Mouse (Mus musculus): ENCODE data around the gene BC017158. TPM values are rescaled to one million over a fixed set of nuclear protein-coding genes. Genes with fewer than 3 reads are reported as not detected.

The BC017158 gene
- polyA plus RNA-seq, 1 experiment, result 32.6 TPM

DNA sequence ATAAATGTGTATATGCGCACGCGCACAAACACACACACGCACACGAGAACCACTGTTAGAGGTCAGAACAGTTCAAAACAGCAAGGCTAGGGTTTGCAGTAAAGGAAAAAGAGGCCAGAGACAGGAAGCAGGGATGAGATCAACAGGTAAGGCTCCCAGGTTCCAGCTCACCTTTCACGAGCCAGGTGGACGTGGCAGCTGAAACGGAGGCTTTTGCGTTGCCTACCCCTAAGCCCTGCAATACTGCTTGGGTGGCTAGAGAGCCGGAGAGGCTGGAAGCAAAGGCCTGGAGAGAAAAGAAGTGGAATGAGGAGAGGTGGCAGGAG, 716 bp downstream of the BC017158 start:
- no peak overlapping the region; the same call in 1 of the 2 replicates for H3K27ac ChIP-seq (ENCODE audit: insufficient read depth, low read length)
- no peak for DNase-seq (ENCODE audit: low read depth in 1 of 2, low spot score in 2 of 2)
- WGBS, result 35% methylated on average over 10 of the region's 10 CpGs

DNA sequence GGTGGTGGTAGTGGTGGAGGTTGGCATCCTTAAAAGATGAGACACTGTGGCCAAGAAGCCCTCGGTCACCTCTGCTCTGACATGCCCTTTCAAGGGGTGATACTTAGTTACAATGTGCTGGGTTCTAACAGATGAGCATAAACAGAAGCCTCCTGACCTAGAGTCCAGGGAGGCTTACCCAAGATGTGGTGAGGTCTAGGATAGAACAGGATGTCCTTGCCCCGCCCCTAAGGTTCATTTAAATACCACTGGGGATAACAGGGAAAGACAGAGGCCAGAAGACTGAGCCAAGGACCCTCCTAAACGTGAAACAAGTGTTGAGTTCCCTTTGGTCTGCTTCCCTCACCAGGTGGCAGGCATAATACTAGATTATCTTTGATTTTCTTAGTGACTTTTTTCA, 1.5 kb downstream of the BC017158 start:
- Histone ChIP-seq H3K27ac (ENCODE audit: insufficient read depth, low read length) (no peak overlapping the region), H3K36me3 (ENCODE audit: control insufficient read depth, insufficient read depth, low read length) (no peaks in the 10 kb centered on the region), H3K4me1 (ENCODE audit: control insufficient read depth, insufficient read depth, insufficient read length) (peaks cover 5% of the 10 kb centered on the region; the same call in 1 of the 2 replicates), H3K27me3 (ENCODE audit: control insufficient read depth, insufficient read depth, low read length) (no peaks in the 10 kb centered on the region), H3K4me3 (ENCODE audit: extremely low read depth, insufficient read depth, insufficient read length) (no peak overlapping the region)
- no peak for DNase-seq (ENCODE audit: low read depth in 1 of 2, low spot score in 2 of 2)
- no peak for TF ChIP-seq CTCF (IDR thresholded peaks at IDR 0.05; ENCODE audit: extremely low read depth, insufficient read depth, insufficient read length, insufficient replicate concordance)
- 49% methylated on average over 3 of the region's 3 CpGs for WGBS

More for the DNA sequence above, 716 bp downstream of the BC017158 start:
- H3K27me3 ChIP-seq (ENCODE audit: control insufficient read depth, insufficient read depth, low read length), result no peaks in the 10 kb centered on the region; the same call in 1 of the 2 replicates
- H3K4me1 ChIP-seq (ENCODE audit: control insufficient read depth, insufficient read depth, insufficient read length), result peaks cover 5% of the 10 kb centered on the region; the same call in 1 of the 2 replicates
- H3K36me3 ChIP-seq (ENCODE audit: control insufficient read depth, insufficient read depth, low read length), result no peaks in the 10 kb centered on the region
- TF ChIP-seq POLR2A (IDR thresholded peaks at IDR 0.05; ENCODE audit: low read depth, low read length) (no peak), CTCF (IDR thresholded peaks at IDR 0.05; ENCODE audit: extremely low read depth, insufficient read depth, insufficient read length, insufficient replicate concordance) (no peak)
- H3K4me3 ChIP-seq (ENCODE audit: extremely low read depth, insufficient read depth, insufficient read length), result peak overlapping the region; percentile 86

DNA sequence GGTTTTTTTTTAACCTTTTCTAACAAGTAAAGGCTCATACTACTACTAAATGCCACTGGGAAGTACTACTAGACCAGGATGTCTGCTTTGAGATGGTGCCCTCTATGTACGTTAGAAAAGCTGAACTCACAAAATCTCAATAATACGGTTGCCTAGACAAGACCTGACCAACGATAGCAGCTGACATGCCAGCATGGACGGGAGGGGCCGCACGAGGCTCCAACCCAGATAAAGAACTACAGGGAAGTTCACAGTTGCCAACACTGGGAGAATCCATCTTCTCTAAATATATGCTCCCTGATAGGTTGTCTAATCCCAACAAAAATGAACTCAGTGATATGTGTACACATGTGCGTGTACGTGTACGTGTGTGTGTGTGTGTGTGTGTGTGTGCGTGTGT, 3.2 kb downstream of the BC017158 start:
- TF ChIP-seq POLR2A (IDR thresholded peaks at IDR 0.05; ENCODE audit: low read depth, low read length) (no peak), CTCF (IDR thresholded peaks at IDR 0.05; ENCODE audit: extremely low read depth, insufficient read depth, insufficient read length, insufficient replicate concordance) (no peak)
- no peak for DNase-seq (ENCODE audit: low read depth in 1 of 2, low spot score in 2 of 2)
- 92% methylated on average over 10 of the region's 10 CpGs for WGBS
- Histone ChIP-seq H3K27me3 (ENCODE audit: control insufficient read depth, insufficient read depth, low read length) (no peaks in the 10 kb centered on the region), H3K36me3 (ENCODE audit: control insufficient read depth, insufficient read depth, low read length) (no peaks in the 10 kb centered on the region), H3K4me1 (ENCODE audit: control insufficient read depth, insufficient read depth, insufficient read length) (peaks cover 5% of the 10 kb centered on the region; the same call in 1 of the 2 replicates), H3K27ac (ENCODE audit: insufficient read depth, low read length) (no peak overlapping the region), H3K4me3 (ENCODE audit: extremely low read depth, insufficient read depth, insufficient read length) (no peak overlapping the region)

DNA sequence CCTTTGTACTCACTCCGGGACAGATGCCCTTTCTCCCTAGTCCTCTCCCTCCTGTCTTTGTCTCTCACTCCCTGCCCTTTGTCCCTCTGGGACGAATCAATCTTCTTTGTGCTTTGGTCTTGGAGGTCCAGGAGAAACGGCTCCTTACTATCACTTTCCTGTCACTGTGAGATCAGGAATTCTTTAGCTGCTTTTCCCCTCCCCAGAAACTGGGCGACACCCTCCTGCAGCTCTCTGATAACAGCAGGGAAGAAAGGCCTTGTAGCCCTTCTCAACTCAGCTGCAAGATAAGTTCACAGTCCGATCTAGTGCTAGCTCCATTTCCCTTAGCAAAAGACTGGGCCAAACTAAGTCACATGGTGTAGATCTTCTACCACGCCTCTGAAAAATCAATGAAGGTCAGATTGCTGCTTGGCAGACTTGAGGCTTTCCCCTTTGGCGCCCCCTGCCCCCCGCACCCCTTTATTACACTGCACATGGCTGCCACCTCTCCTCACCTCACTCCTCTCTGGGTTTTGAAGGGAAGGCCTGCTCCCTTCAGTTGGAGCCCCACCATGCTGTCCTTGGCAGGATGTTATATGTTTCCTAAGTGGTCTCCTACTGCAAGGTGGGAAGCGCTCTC, 8.9 kb downstream of the BC017158 start:
- no peak overlapping the region for H3K4me3 ChIP-seq (ENCODE audit: extremely low read depth, insufficient read depth, insufficient read length)
- peak overlapping the region; percentile 55; the same call in 1 of the 2 replicates for H3K27ac ChIP-seq (ENCODE audit: insufficient read depth, low read length)
- TF ChIP-seq POLR2A (IDR thresholded peaks at IDR 0.05; ENCODE audit: low read depth, low read length) (no peak), CTCF (IDR thresholded peaks at IDR 0.05; ENCODE audit: extremely low read depth, insufficient read depth, insufficient read length, insufficient replicate concordance) (peak; percentile 38; the same call in 1 of the 2 replicates)
- DNase-seq (ENCODE audit: low read depth in 1 of 2, low spot score in 2 of 2), result no peak
- H3K4me1 ChIP-seq (ENCODE audit: control insufficient read depth, insufficient read depth, insufficient read length), result no peaks in the 10 kb centered on the region
- H3K27me3 ChIP-seq (ENCODE audit: control insufficient read depth, insufficient read depth, low read length), result no peaks in the 10 kb centered on the region
- H3K36me3 ChIP-seq (ENCODE audit: control insufficient read depth, insufficient read depth, low read length), result peaks cover 3% of the 10 kb centered on the region; the same call in 1 of the 2 replicates
- 63% methylated on average over 9 of the region's 9 CpGs for WGBS

DNA sequence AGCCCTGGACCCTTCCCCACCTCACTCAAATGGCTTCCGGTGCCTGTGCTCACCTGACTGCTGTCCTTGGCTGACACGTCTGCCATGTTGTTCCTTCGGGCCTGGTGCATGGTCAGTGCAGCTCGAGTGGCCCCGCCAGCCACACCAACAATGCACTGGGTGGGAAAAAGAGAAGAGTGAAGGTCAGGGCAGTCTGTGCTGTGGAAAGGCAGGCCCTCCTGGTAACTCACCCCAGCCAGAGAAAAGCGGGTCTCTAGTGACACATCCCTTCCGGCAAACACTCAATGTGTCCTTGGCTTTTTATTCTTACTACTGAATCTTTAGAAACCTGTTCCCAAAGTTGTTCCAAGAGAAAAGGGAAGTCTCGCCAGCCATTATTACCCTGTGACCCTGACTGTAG, 12.9 kb downstream of the BC017158 start:
- H3K36me3 ChIP-seq (ENCODE audit: control insufficient read depth, insufficient read depth, low read length), result peaks cover 3% of the 10 kb centered on the region; the same call in 1 of the 2 replicates
- peak overlapping the region; percentile 19; the same call in 1 of the 2 replicates for H3K27ac ChIP-seq (ENCODE audit: insufficient read depth, low read length)
- 95% methylated on average over 8 of the region's 8 CpGs for WGBS

DNA sequence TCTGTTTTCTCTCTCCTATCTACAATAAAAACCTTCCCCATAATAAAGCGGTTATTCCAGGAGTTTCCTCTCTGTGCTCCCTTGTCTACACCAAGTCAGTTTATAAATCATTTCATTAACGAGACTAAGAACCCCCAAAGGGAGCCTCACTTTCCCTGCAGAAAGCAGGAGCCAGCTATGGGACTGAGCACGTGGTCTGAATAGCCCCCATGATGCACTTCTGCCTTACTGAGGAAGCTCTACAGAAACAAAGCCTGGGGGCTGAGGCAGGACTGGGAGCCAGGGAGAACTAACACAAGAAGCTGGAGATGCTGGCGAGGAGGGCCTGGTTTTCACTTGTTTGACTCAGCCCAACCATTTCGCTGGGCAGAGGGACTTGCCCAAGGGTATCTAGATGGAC, 13.9 kb downstream of the BC017158 start:
- no peak for TF ChIP-seq POLR2A (IDR thresholded peaks at IDR 0.05; ENCODE audit: low read depth, low read length)
- TF ChIP-seq CTCF (IDR thresholded peaks at IDR 0.05; ENCODE audit: extremely low read depth, insufficient read depth, insufficient read length, insufficient replicate concordance), result no peak
- H3K4me3 ChIP-seq (ENCODE audit: extremely low read depth, insufficient read depth, insufficient read length), result no peak overlapping the region
- no peaks in the 10 kb centered on the region for H3K4me1 ChIP-seq (ENCODE audit: control insufficient read depth, insufficient read depth, insufficient read length)
- 92% methylated on average over 5 of the region's 5 CpGs for WGBS
- no peak overlapping the region for H3K27ac ChIP-seq (ENCODE audit: insufficient read depth, low read length)
- no peak for DNase-seq (ENCODE audit: low read depth in 1 of 2, low spot score in 2 of 2)
- H3K36me3 ChIP-seq (ENCODE audit: control insufficient read depth, insufficient read depth, low read length), result peaks cover 3% of the 10 kb centered on the region; the same call in 1 of the 2 replicates
- no peaks in the 10 kb centered on the region for H3K27me3 ChIP-seq (ENCODE audit: control insufficient read depth, insufficient read depth, low read length)

More for the DNA sequence above, 12.9 kb downstream of the BC017158 start:
- H3K4me3 ChIP-seq (ENCODE audit: extremely low read depth, insufficient read depth, insufficient read length), result no peak overlapping the region
- no peak for TF ChIP-seq POLR2A (IDR thresholded peaks at IDR 0.05; ENCODE audit: low read depth, low read length)
- no peak for TF ChIP-seq CTCF (IDR thresholded peaks at IDR 0.05; ENCODE audit: extremely low read depth, insufficient read depth, insufficient read length, insufficient replicate concordance)
- DNase-seq (ENCODE audit: low read depth in 1 of 2, low spot score in 2 of 2), result no peak
- H3K27me3 ChIP-seq (ENCODE audit: control insufficient read depth, insufficient read depth, low read length), result no peaks in the 10 kb centered on the region
- no peaks in the 10 kb centered on the region for H3K4me1 ChIP-seq (ENCODE audit: control insufficient read depth, insufficient read depth, insufficient read length)

DNA sequence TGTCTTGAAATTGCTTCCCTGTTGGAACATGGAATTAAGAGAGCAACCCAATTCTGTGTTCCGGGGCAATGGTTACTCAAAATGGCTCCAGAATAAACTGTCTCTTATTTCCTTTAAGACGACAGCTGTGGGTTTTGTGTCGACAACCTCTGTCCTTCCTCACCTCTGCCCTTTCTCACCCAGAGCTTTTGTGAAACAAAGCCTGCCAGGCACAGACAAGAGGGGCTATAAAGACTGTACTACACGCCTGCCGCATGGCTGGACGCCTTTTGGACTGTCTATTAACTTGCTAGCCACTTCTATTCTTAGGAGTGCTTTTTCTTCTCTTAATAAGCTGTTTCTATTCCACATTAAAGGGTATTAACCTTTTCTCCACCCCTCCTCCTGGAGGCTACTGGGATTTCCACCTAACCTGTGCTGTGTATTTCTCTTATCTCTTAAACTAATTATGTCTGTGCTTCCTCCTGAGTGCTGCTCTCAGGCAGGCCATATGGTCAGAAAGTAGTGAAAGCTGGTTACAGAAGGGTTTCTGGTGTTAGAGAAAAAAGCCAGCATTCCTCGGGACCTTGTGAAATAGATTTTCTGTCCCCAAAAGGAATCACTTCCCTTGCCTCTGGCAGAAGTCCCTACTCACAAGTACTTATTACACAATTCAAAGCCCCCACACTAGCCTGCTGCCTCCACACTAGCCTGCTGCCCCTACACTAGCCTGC, 15.3 kb downstream of the BC017158 start:
- TF ChIP-seq CTCF (IDR thresholded peaks at IDR 0.05; ENCODE audit: extremely low read depth, insufficient read depth, insufficient read length, insufficient replicate concordance) (no peak), POLR2A (IDR thresholded peaks at IDR 0.05; ENCODE audit: low read depth, low read length) (no peak)
- no peak for DNase-seq (ENCODE audit: low read depth in 1 of 2, low spot score in 2 of 2)
- Histone ChIP-seq H3K27ac (ENCODE audit: insufficient read depth, low read length) (no peak overlapping the region), H3K27me3 (ENCODE audit: control insufficient read depth, insufficient read depth, low read length) (no peaks in the 10 kb centered on the region), H3K36me3 (ENCODE audit: control insufficient read depth, insufficient read depth, low read length) (peaks cover 3% of the 10 kb centered on the region; the same call in 1 of the 2 replicates), H3K4me1 (ENCODE audit: control insufficient read depth, insufficient read depth, insufficient read length) (no peaks in the 10 kb centered on the region), H3K4me3 (ENCODE audit: extremely low read depth, insufficient read depth, insufficient read length) (no peak overlapping the region)
- WGBS, result 80% methylated on average over 7 of the region's 7 CpGs
